29 mouse cellular contexts compared by ENCODE assay signal in genomic region chr17:8455601-8456000, GRCm38 (mm10). TPM values are rescaled to one million over a fixed set of nuclear protein-coding genes. Genes with fewer than 3 reads are reported as not detected.
DNase-seq lines count a peak whose midpoint lies in the region; ATAC-seq and TF ChIP-seq lines count a peak whose summit lies in the region.
"Had no signal": no experiment of that assay in that cellular context is flagged by ENCODE, and none has a peak within 500 bp of the region (broad histone marks: within the 10 kb centered on the region; RNA-seq: fewer than 3 reads in every experiment).

No protein-coding gene starts in this region.

- WGBS in hindbrain, embryonic 10.5 days: 75% methylated on average over 7 of the region's 7 CpGs
- 70% methylated on average over 7 of the region's 7 CpGs for WGBS in hindbrain, embryonic 13.5 days
- WGBS in kidney, postnatal 0 days: 26% methylated on average over 7 of the region's 7 CpGs
- WGBS in stomach, postnatal 0 days: 61% methylated on average over 7 of the region's 7 CpGs
- 59% methylated on average over 7 of the region's 7 CpGs for whole genome bisulfite sequencing in midbrain, embryonic 16.5 days

- H3K27ac ChIP-seq in hindbrain, embryonic 10.5 days: peak overlapping the region; percentile 62
- no peak overlapping the region for H3K27ac ChIP-seq in hindbrain, embryonic 13.5 days
- no peak overlapping the region for H3K27ac ChIP-seq in kidney, postnatal 0 days
- H3K27ac ChIP-seq in stomach, postnatal 0 days (replicated peaks): no peak overlapping the region
- no peak overlapping the region for H3K27ac ChIP-seq in midbrain, embryonic 16.5 days (ENCODE audit: low read length)
- H3K27ac ChIP-seq: gastrocnemius, adult 2 months; left cerebral cortex, adult 2 months; liver, embryonic 13.5 days; midbrain, embryonic 15.5 days; neural tube, embryonic 13.5 days; stomach, embryonic 15.5 days had no signal

- no peaks in the 10 kb centered on the region for H3K36me3 ChIP-seq in hindbrain, embryonic 10.5 days
- H3K36me3 ChIP-seq in hindbrain, embryonic 13.5 days: no peaks in the 10 kb centered on the region
- no peaks in the 10 kb centered on the region for H3K36me3 ChIP-seq in kidney, postnatal 0 days (ENCODE audit: insufficient read depth, low read length)
- no peaks in the 10 kb centered on the region for H3K36me3 ChIP-seq in stomach, postnatal 0 days (ENCODE audit: control insufficient read depth, insufficient read depth, low read length)
- no peaks in the 10 kb centered on the region for H3K36me3 ChIP-seq in midbrain, embryonic 16.5 days (ENCODE audit: control insufficient read depth, insufficient read depth, low read length)
- H3K36me3 ChIP-seq: liver, embryonic 13.5 days; midbrain, embryonic 15.5 days; neural tube, embryonic 13.5 days; stomach, embryonic 15.5 days had no signal

- DNase-seq in hindbrain, embryonic 10.5 days (ENCODE audit: low spot score): no peak
- peak; percentile 35 for DNase-seq in kidney, postnatal 0 days (ENCODE audit: low spot score)
- DNase-seq in kidney, adult 9 months: no peak
- peak; percentile 59 for DNase-seq in NIH3T3 (ENCODE audit: low read depth)
- peak; percentile 20 for DNase-seq in stomach, postnatal 0 days (ENCODE audit: low spot score)
- DNase-seq: adrenal gland, postnatal 25 days; cerebellum, adult 8-10 months; cerebellum, postnatal 36 days; embryo, embryonic 11 days; gastrocnemius, adult 2 months; heart, postnatal 14 days; kidney, postnatal 4 days; layer of hippocampus, adult 9-11 months; liver, embryonic 13.5 days; lung, adult 2 months; lung, postnatal 14 days; right cerebral cortex, adult 18-20 months; thymus, adult 2 months had no signal

- H3K4me2 ChIP-seq in hindbrain, embryonic 13.5 days: no peak overlapping the region
- H3K4me2 ChIP-seq in kidney, postnatal 0 days (ENCODE audit: low read length): no peak overlapping the region
- H3K4me2 ChIP-seq in stomach, postnatal 0 days (replicated peaks; ENCODE audit: low read depth): no peak overlapping the region
- H3K4me2 ChIP-seq in midbrain, embryonic 16.5 days (ENCODE audit: low read length): no peak overlapping the region
- H3K4me2 ChIP-seq: heart, embryonic 11.5 days; liver, embryonic 13.5 days; midbrain, embryonic 15.5 days; neural tube, embryonic 13.5 days; stomach, embryonic 15.5 days had no signal

- H3K4me1 ChIP-seq in hindbrain, embryonic 10.5 days (replicated peaks): peaks cover 19% of the 10 kb centered on the region
- peaks cover 13% of the 10 kb centered on the region for H3K4me1 ChIP-seq in hindbrain, embryonic 13.5 days (replicated peaks)
- no peaks in the 10 kb centered on the region for H3K4me1 ChIP-seq in kidney, postnatal 0 days (replicated peaks; ENCODE audit: insufficient read depth, low read length)
- no peaks in the 10 kb centered on the region for H3K4me1 ChIP-seq in stomach, postnatal 0 days (replicated peaks; ENCODE audit: control insufficient read depth, insufficient read depth)
- peaks cover 12% of the 10 kb centered on the region for H3K4me1 ChIP-seq in midbrain, embryonic 16.5 days (ENCODE audit: control insufficient read depth, insufficient read depth, low read length)
- H3K4me1 ChIP-seq: liver, embryonic 13.5 days; stomach, embryonic 15.5 days had no signal

- peaks cover 5% of the 10 kb centered on the region; the same call in 1 of the 2 replicates for H3K27me3 ChIP-seq in hindbrain, embryonic 10.5 days (ENCODE audit: insufficient read depth, poor library complexity, severe bottlenecking)
- H3K27me3 ChIP-seq in hindbrain, embryonic 13.5 days: peaks cover 9% of the 10 kb centered on the region
- H3K27me3 ChIP-seq in kidney, postnatal 0 days (ENCODE audit: insufficient read depth, low read length): no peaks in the 10 kb centered on the region
- H3K27me3 ChIP-seq in stomach, postnatal 0 days (ENCODE audit: control insufficient read depth, insufficient read depth, low read length): no peaks in the 10 kb centered on the region
- H3K27me3 ChIP-seq in midbrain, embryonic 16.5 days (ENCODE audit: control insufficient read depth, insufficient read depth, low read depth, low read length): no peaks in the 10 kb centered on the region
- H3K27me3 ChIP-seq: stomach, embryonic 15.5 days had no signal

- TF ChIP-seq CTCF in kidney, postnatal 0 days (IDR thresholded peaks at IDR 0.05; ENCODE audit: low read depth): no peak
- no peak for TF ChIP-seq CTCF in stomach, postnatal 0 days (IDR thresholded peaks at IDR 0.05; ENCODE audit: low read depth)

- no peaks in the 10 kb centered on the region for H3K9me3 ChIP-seq in hindbrain, embryonic 10.5 days
- no peaks in the 10 kb centered on the region for H3K9me3 ChIP-seq in hindbrain, embryonic 13.5 days
- no peaks in the 10 kb centered on the region for H3K9me3 ChIP-seq in kidney, postnatal 0 days (replicated peaks; ENCODE audit: low read length)
- no peaks in the 10 kb centered on the region for H3K9me3 ChIP-seq in stomach, postnatal 0 days (ENCODE audit: control insufficient read depth, low read length)
- no peaks in the 10 kb centered on the region for H3K9me3 ChIP-seq in midbrain, embryonic 16.5 days (replicated peaks; ENCODE audit: control insufficient read depth, low read length, poor library complexity, severe bottlenecking)
- H3K9me3 ChIP-seq: liver, embryonic 13.5 days; midbrain, embryonic 15.5 days; neural tube, embryonic 13.5 days; stomach, embryonic 15.5 days had no signal

- ATAC-seq in hindbrain, embryonic 13.5 days (ENCODE audit: low FRiP score): no peak
- ATAC-seq in kidney, postnatal 0 days (replicated peaks; ENCODE audit: low FRiP score, low read depth): peak; percentile 49; the same call in 1 of the 2 replicates
- peak; percentile 49 for ATAC-seq in stomach, postnatal 0 days (ENCODE audit: low FRiP score, low TSS enrichment)
- no peak for ATAC-seq in midbrain, embryonic 16.5 days
- ATAC-seq: forebrain, embryonic 14.5 days; intestine, postnatal 0 days; midbrain, embryonic 15.5 days had no signal

- H3K4me3 ChIP-seq in hindbrain, embryonic 10.5 days: no peak overlapping the region
- no peak overlapping the region for H3K4me3 ChIP-seq in hindbrain, embryonic 13.5 days
- H3K4me3 ChIP-seq in kidney, postnatal 0 days (replicated peaks; ENCODE audit: low read depth, low read length): no peak overlapping the region
- no peak overlapping the region for H3K4me3 ChIP-seq in stomach, postnatal 0 days (ENCODE audit: low read depth, low read length)
- H3K4me3 ChIP-seq in midbrain, embryonic 16.5 days (ENCODE audit: low read depth, low read length): no peak overlapping the region
- H3K4me3 ChIP-seq: gastrocnemius, adult 2 months; left cerebral cortex, adult 2 months; liver, embryonic 13.5 days; midbrain, embryonic 15.5 days; myocyte; neural tube, embryonic 13.5 days; stomach, embryonic 15.5 days had no signal

- TF ChIP-seq EP300 in stomach, postnatal 0 days (optimal IDR thresholded peaks at IDR 0.05): no peak

- H3K9ac ChIP-seq in hindbrain, embryonic 13.5 days: no peak overlapping the region
- no peak overlapping the region for H3K9ac ChIP-seq in kidney, postnatal 0 days (ENCODE audit: low read depth, low read length)
- H3K9ac ChIP-seq in stomach, postnatal 0 days (ENCODE audit: low read length): no peak overlapping the region
- no peak overlapping the region for H3K9ac ChIP-seq in midbrain, embryonic 16.5 days (ENCODE audit: low read depth, low read length)
- H3K9ac ChIP-seq: liver, embryonic 13.5 days; midbrain, embryonic 15.5 days; neural tube, embryonic 13.5 days; stomach, embryonic 15.5 days had no signal

RNA-seq across cellular contexts. Expression of gene T, which starts 21.4 kb away (rescaled TPM):
- 0.54 and 1.2 TPM in 2 replicates for polyA plus RNA-seq in hindbrain, embryonic 10.5 days (2016; fragmentation: Nextera tagmentation; extraction: Ambion mirVana)
- 0.44 and 0.52 TPM in 2 replicates for polyA plus RNA-seq in hindbrain, embryonic 13.5 days (2015; fragmentation: Nextera tagmentation; extraction: Ambion mirVana)
- 0.17 TPM in 2 replicates for polyA plus RNA-seq in kidney, postnatal 0 days (2015; fragmentation: Nextera tagmentation; extraction: Ambion mirVana)
- not detected in 2 replicates for polyA plus RNA-seq in stomach, postnatal 0 days (2015; fragmentation: Nextera tagmentation; extraction: Ambion mirVana)
- polyA plus RNA-seq in midbrain, embryonic 16.5 days (2015; fragmentation: Nextera tagmentation; extraction: Ambion mirVana): 0.44 and 0.45 TPM in 2 replicates
- polyA plus RNA-seq: liver, embryonic 13.5 days; urinary bladder, adult 2 months had no signal

Comparison
In these comparisons a context has a peak if more than half of its experiments do, and no peak if none do; other contexts are left out.
1. DNase-seq: peak in kidney, postnatal 0 days (single experiment), NIH3T3 (single experiment) and stomach, postnatal 0 days (single experiment); none in hindbrain, embryonic 10.5 days (single experiment) and kidney, adult 9 months (single experiment).
2. ATAC-seq: peak in kidney, postnatal 0 days (single experiment) and stomach, postnatal 0 days (single experiment); none in hindbrain, embryonic 13.5 days (single experiment) and midbrain, embryonic 16.5 days (single experiment).